Mouse (Mus musculus) gonadal fat pad, adult 2 months (tissue): ENCODE measurements around the gene Gm34302. TPM values are rescaled to one million over a fixed set of nuclear protein-coding genes. Genes with fewer than 3 reads are reported as not detected.
"Not testable (repeated sequence)": the region's sequence is repeated elsewhere in the genome, so short reads cannot be mapped to it uniquely, and the experiment has no call there.

Experiments used
- DNase-seq: peaks from one replicate; pipeline ENCODE4 v3.0.0-alpha.2; 2012; ENCODE audit warnings: low read depth
- polyA plus RNA-seq: library from polyadenylated mRNA; depleted of rRNA; stranded (reverse); fragments of >200 nt; gene quantifications from 2 replicates; pipeline ENCODE4 v1.2.3, GENCODE M21; 2012; rRNA removed

Gm34302 gene
- polyA plus RNA-seq: not detected in 2 replicates

DNA sequence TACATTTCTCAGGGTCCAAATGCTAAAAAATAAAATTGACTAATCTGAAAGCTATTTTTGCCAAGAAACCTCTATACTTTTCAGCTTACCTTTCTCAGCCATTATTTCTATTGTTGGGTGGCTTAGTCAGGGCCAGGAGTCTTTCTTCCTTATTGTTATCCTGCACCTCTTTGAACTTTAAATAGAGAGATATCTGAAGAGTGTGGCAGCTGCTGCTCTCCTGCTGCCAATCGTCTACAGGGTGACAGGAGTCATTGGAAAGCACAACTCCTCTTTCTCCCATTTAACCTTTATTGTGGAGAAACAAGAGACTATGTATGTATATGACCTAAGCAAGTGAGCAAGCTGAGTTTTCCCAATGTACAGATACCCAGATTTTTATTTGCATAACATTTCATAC is at the start of gene Gm34302:
Gene Gm34302, minus strand, starts transcription at position 154 of the 400 bp plus-strand sequence.
- no peak for DNase-seq

DNA sequence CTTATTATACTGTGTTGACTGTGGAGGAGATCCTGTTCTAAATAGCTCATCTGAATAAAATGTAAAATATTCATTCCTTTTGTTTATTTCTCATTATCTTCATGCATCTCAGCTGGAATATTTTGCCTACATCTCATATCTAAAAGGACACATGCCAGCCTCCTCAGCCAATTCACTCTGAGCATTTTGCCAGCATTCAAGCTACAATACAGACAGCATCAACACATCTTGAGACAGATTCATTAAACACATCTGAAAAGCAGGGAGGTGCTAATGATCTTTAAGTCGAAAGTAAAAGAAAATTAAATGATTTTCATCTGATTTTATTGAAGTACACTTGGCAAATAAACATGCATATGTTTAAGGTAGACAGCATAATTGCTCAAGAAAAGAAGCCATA is 48.2 kb upstream of the Gm34302 start:
- no peak for DNase-seq

DNA sequence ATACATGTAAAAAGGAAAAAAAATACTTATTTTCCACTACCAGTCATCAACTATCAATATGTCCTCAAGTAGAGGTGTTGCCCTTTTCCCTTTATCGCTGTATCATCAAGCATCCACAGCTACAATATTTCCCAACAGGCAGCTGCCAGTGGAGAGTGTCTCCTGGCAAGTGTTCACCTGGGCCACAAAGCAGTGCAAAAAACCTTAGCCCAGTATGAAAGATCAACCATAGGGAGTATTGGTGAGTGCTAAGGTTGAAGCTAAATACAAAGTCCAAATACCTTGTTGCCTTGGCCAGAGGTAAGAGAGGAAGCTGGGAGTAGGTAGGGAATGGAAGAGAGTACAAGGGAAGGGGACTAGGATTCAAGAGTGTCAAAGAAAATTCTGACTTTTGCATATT is 34.0 kb upstream of the Gm34302 start:
- no peak for DNase-seq

DNA sequence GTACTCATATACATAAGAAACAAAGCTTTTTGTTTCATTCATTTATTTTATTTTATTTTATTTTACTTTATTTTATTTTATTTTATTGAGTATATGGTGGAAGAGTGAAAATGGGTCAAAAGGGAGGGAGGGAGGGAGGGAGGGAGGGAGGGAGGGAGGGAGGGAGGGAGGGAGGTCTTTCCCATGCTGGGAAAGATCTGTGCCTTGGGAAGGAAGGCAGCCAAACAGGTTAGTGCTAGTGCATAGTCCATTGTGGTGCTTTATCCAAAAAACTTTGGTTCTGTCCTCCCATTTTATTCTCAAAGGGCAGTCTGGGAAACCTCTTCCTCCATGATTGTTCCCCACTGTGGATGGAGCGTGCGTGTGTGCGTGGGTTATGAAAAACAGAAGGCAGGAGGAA is 32.6 kb upstream of the Gm34302 start:
- DNase-seq: not testable (repeated sequence)

DNA sequence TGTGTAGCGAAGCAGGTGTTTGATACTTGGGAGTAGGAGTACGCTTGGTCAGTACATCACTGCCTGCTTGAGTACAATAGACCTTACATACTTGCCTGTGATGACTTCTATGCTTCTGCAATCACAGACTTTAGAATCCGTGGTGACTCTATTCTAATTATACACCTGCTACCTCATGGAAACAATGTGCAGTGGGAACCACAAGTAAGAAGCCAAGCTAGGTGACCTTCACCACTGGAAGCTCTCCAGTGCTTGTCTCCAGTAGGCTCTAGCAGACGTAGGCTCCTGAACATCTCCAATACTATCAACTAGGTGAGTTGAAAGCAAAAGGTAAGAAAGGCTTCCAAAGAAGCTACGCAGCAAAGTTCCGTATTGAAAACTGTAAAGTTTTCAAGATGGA is 27.6 kb upstream of the Gm34302 start:
- no peak for DNase-seq

DNA sequence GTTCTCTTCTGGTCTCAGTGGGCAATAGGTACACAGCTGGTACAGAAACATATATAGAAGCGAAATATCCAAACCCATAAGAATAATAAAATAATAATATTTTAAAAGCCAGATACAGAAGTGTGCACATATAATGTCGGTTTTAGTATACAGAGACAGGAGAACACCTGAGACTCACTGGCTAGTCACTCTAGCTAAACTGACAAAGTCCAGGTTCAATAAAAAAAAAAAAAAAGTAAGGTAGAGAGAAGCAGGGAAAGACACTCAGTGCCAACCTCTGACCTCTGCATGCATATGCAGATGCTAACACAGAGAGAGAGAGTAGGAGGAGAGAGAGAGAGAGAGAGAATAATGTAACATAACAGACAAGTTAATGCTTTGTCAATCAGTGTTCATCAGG is 25.8 kb upstream of the Gm34302 start:
- no peak for DNase-seq

DNA sequence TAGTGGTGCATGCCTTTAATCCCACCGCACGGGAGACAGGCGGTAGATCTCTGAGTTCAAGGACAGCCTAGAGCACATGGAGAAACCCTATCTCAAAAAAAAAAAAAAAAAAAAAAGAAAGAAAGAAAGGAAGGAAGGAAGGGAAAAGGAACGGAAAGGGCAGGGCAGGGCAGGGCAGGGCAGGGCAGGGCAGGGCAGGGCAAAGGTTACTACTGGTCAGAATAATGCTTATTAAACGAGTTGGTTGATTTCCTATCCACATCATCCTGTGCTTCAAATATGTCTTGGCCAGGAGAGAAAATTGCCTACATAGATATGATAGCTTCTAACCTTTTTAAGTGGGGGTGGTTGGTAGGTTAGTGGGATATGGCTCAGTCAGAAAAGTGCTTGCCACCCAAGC is 25.2 kb upstream of the Gm34302 start:
- DNase-seq: no peak

DNA sequence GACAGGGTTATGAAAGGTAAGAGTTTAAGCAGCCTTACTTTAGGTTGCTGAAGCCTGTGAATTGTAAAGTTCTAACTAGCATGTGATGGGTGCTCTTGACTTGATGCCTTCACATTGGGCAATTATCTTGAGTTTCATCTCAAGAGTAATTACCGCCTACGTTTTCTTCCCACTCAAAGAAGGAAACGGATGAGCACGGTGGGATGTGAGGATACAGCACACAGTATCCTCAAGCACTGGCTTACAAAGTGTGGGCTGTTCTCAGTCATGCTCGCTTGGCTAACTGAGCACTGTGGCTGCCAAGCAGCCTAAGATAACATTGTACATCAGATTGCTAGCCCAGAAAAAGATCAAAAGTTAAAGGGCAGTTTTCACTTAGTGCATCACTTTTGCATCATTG is 20.8 kb upstream of the Gm34302 start:
- no peak for DNase-seq

DNA sequence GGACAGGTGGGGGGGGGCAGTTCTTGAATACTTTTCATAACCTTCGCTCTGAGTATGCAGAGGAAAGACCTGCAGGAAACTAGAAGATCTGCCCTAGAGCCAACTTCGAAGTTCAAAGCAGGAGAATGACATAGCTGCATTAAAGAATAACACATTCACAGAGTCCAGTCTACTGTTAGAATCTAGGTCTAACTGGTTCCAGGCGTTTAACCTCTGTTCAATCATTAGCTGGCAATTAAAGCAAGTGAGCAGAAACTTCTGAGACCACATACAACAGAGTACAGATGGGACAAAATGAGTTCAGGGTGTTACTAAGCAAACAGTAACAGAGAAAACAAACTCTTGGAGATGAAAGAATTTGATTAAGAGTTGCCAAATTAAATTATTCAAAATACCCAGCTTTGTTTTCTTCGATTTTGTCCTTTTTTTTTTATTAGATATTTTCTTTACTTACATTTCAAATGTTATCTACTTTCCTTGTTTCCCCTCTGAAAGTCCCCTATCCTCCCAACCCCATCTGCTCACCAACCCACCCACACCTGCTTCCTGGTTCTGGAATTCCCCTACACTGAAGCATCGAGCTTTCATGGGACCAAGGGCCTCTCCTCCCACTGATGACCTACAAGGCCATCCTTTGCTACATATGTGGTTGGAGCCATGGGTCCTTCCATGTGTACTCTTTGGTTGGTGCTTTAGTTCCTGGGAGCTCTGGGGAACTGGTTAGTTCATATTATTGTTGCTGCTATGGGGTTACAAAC is 11.1 kb upstream of the Gm34302 start:
- no peak for DNase-seq

DNA sequence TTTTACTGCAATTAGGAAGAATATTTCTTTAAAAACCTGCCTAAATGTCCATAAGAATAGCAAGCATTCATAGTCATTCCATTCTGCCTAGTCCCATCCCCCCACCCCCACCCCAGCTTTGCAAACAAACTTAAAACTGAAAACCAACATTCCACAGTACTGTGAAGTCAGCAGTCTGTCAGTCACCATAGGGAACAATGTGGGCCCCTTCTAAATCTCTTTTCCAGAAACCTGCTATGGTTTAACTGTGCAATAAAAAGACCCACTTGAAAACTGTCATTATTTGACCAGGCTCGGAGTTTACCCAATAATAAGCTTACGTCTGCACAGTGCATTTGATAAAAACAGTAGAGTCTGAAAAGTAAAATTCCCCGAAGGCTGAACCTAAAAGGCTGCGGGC is 9.9 kb upstream of the Gm34302 start:
- DNase-seq: no peak

DNA sequence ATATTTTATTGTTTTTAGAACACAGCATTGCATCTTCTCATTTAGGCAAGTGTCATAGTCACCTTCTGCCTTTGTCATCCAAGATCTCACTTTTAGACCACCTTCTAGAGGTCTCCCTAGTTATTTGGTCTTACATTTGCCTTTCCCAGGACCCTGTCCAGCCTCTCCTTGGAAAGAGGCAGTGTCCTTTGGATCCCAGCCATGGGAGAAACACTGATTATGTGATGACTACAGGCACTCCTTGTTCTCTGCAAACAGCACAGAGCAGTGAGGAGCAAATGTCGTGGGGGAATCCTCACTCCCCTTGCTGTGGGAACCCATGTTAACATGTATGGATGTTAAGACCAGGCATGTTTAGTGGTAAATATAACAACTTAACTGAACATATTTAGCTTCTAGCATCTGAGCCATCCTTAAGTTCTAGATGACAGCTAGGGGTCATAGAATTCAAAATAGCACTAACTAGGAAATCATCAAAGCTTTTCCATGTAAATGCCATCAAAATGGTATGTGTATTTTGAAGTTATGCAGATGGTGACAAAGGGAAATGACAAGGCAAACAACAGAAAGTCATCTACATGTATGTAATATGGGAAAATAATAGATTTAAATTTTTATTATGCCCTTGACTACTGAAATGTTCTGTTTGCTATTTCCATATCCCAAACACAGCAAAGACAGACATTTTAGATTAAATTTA is 43.1 kb downstream of the Gm34302 start:
- DNase-seq: no peak

DNA sequence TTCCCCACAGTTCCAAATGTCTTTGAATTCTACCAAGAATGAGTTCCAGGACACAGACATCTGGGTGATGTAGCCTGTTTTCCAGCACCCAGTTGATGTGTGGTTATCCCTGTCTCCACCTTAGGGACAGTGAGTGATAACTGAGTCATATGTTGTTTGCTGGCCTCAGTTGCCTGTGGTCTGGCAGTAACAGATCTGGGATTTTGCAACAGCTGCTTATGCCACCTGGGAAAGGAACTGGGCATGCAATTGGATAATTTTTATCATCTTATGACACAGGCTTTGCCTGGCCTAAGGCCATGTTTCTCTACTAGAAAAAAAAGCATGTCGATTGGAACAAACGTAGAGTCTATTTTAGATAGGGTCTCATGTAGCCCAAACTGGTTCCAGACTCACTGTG is 43.9 kb downstream of the Gm34302 start:
- DNase-seq: no peak

DNA sequence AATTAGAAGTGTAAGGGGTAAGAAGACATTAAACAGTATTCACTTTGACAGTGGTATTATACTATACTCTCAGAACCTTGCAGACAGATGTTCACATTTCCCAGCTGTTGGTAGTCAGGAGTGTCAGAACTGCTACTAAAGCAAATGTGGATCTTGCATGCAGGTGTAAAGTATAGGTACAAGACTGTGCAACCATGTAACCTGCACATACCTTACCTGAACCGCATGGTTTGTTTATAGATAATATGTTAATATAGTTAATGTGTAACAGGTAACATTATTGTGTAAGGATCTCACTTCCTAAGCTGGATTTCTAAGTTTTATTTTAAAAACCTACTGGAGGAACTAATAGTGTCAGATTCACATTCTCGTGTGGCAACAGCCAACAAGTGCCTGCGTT is 44.8 kb downstream of the Gm34302 start:
- DNase-seq: no peak

Other genes with a start within 250 kb of the Gm34302 start
- gene Mme, start 242.3 kb downstream of the Gm34302 start, polyA plus RNA-seq: 18.9 and 20.9 TPM in 2 replicates